19 mouse cellular contexts compared by ENCODE assay signal in the genomic region with DNA sequence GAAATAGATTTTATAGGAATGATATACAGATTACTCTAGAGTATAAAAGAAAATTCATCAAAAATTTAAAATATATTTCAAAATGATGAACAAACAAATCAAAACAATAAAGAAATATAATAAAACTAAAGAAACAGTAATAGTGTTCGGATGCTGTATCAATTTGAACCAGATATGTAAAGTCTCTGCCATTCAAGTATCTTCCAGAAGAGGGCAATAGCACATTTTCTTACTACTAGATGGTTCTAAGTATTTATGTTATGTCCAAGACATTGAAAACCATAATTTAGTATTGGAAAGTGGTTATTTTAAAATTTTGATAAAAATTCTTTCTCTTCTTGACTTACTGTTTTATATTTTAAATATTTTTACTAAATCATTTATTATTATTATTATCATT.
DNase-seq lines count a peak whose midpoint lies in the region; ATAC-seq and TF ChIP-seq lines count a peak whose summit lies in the region.
"Had no signal": no experiment of that assay in that cellular context is flagged by ENCODE, and none has a peak within 500 bp of the region (broad histone marks: within the 10 kb centered on the region; RNA-seq: fewer than 3 reads in every experiment).

No protein-coding gene starts in this region.

- peak; percentile 40 for DNase-seq in hindbrain, postnatal 0 days (ENCODE audit: low spot score)
- peak; percentile 52 for DNase-seq in midbrain, embryonic 14.5 days
- DNase-seq in midbrain, embryonic 11.5 days (ENCODE audit: low spot score, missing footprints) = no peak
- peak; percentile 5 for DNase-seq in NIH3T3 (ENCODE audit: low read depth)
- no peak for DNase-seq in cerebellum, adult 8-10 months
- DNase-seq in right cerebral cortex, adult 2 months (ENCODE audit: low spot score in 2 of 2) = no peak
- DNase-seq: adrenal gland, postnatal 14 days; cerebellum, adult 9-10 months; gastrocnemius, postnatal 10 days; heart, adult 18-20 months; lung, postnatal 36 days; thymus, postnatal 4 days had no signal

- no peaks in the 10 kb centered on the region for H3K27me3 ChIP-seq in hindbrain, postnatal 0 days (ENCODE audit: insufficient read depth, low read length)
- H3K27me3 ChIP-seq in hindbrain, embryonic 12.5 days = no peaks in the 10 kb centered on the region
- no peaks in the 10 kb centered on the region for H3K27me3 ChIP-seq in midbrain, embryonic 14.5 days (ENCODE audit: control insufficient read depth, insufficient read depth, low read length)
- no peaks in the 10 kb centered on the region for H3K27me3 ChIP-seq in midbrain, embryonic 11.5 days (ENCODE audit: control insufficient read depth, insufficient read depth, low read length)
- H3K27me3 ChIP-seq: limb, embryonic 13.5 days; liver, embryonic 15.5 days; neural tube, embryonic 15.5 days had no signal

- H3K27ac ChIP-seq in hindbrain, postnatal 0 days = no peak overlapping the region
- no peak overlapping the region for H3K27ac ChIP-seq in hindbrain, embryonic 12.5 days
- no peak overlapping the region for H3K27ac ChIP-seq in midbrain, embryonic 14.5 days (replicated peaks; ENCODE audit: low read depth, low read length)
- H3K27ac ChIP-seq in midbrain, embryonic 11.5 days (ENCODE audit: low read depth, low read length) = no peak overlapping the region
- H3K27ac ChIP-seq: limb, embryonic 13.5 days; liver, embryonic 15.5 days; midbrain, embryonic 10.5 days; neural tube, embryonic 15.5 days had no signal

- H3K4me3 ChIP-seq in hindbrain, postnatal 0 days (ENCODE audit: low read length) = no peak overlapping the region
- H3K4me3 ChIP-seq in hindbrain, embryonic 12.5 days = no peak overlapping the region
- no peak overlapping the region for H3K4me3 ChIP-seq in midbrain, embryonic 14.5 days (replicated peaks; ENCODE audit: low read depth, low read length)
- H3K4me3 ChIP-seq in midbrain, embryonic 11.5 days (ENCODE audit: low read depth, low read length) = no peak overlapping the region
- H3K4me3 ChIP-seq: erythroblast, embryonic 14.5 days; limb, embryonic 13.5 days; liver, embryonic 15.5 days; midbrain, embryonic 10.5 days; myocyte; neural tube, embryonic 15.5 days had no signal

- H3K4me2 ChIP-seq in hindbrain, postnatal 0 days (ENCODE audit: low read depth, low read length) = no peak overlapping the region
- no peak overlapping the region for H3K4me2 ChIP-seq in hindbrain, embryonic 12.5 days (replicated peaks)
- no peak overlapping the region for H3K4me2 ChIP-seq in midbrain, embryonic 14.5 days (ENCODE audit: low read length)
- no peak overlapping the region for H3K4me2 ChIP-seq in midbrain, embryonic 11.5 days
- H3K4me2 ChIP-seq: limb, embryonic 13.5 days; liver, embryonic 15.5 days; neural tube, embryonic 15.5 days had no signal

- 86% methylated on average over 1 of the region's 1 CpGs for WGBS in hindbrain, postnatal 0 days
- 77% methylated on average over 1 of the region's 1 CpGs for WGBS in hindbrain, embryonic 12.5 days
- 78% methylated on average over 1 of the region's 1 CpGs for WGBS in midbrain, embryonic 14.5 days
- 80% methylated on average over 1 of the region's 1 CpGs for WGBS in midbrain, embryonic 11.5 days

- H3K36me3 ChIP-seq in hindbrain, postnatal 0 days (ENCODE audit: insufficient read depth, low read length) = no peaks in the 10 kb centered on the region
- H3K36me3 ChIP-seq in hindbrain, embryonic 12.5 days = no peaks in the 10 kb centered on the region
- no peaks in the 10 kb centered on the region for H3K36me3 ChIP-seq in midbrain, embryonic 14.5 days (ENCODE audit: control insufficient read depth, insufficient read depth, low read length)
- no peaks in the 10 kb centered on the region for H3K36me3 ChIP-seq in midbrain, embryonic 11.5 days (ENCODE audit: control insufficient read depth, insufficient read depth, low read length)
- H3K36me3 ChIP-seq: limb, embryonic 13.5 days; liver, embryonic 15.5 days; midbrain, embryonic 10.5 days; neural tube, embryonic 15.5 days had no signal

- H3K4me1 ChIP-seq in hindbrain, postnatal 0 days (ENCODE audit: insufficient read depth, low read length) = no peaks in the 10 kb centered on the region
- no peaks in the 10 kb centered on the region for H3K4me1 ChIP-seq in hindbrain, embryonic 12.5 days
- H3K4me1 ChIP-seq in midbrain, embryonic 14.5 days (ENCODE audit: control insufficient read depth, insufficient read depth, low read length) = no peaks in the 10 kb centered on the region
- no peaks in the 10 kb centered on the region for H3K4me1 ChIP-seq in midbrain, embryonic 11.5 days (ENCODE audit: control insufficient read depth, insufficient read depth, low read length)
- H3K4me1 ChIP-seq: limb, embryonic 13.5 days; liver, embryonic 15.5 days; midbrain, embryonic 10.5 days; neural tube, embryonic 15.5 days had no signal

- no peaks in the 10 kb centered on the region for H3K9me3 ChIP-seq in hindbrain, postnatal 0 days (ENCODE audit: low read length)
- no peaks in the 10 kb centered on the region for H3K9me3 ChIP-seq in hindbrain, embryonic 12.5 days (replicated peaks)
- H3K9me3 ChIP-seq in midbrain, embryonic 14.5 days (ENCODE audit: control insufficient read depth, low read length) = no peaks in the 10 kb centered on the region
- H3K9me3 ChIP-seq in midbrain, embryonic 11.5 days (ENCODE audit: control insufficient read depth, low read length) = no peaks in the 10 kb centered on the region
- H3K9me3 ChIP-seq: limb, embryonic 13.5 days; liver, embryonic 15.5 days; midbrain, embryonic 10.5 days; neural tube, embryonic 15.5 days had no signal

- no peak overlapping the region for H3K9ac ChIP-seq in hindbrain, postnatal 0 days (replicated peaks; ENCODE audit: low read length)
- no peak overlapping the region for H3K9ac ChIP-seq in hindbrain, embryonic 12.5 days
- no peak overlapping the region for H3K9ac ChIP-seq in midbrain, embryonic 14.5 days (replicated peaks; ENCODE audit: low read length)
- no peak overlapping the region for H3K9ac ChIP-seq in midbrain, embryonic 11.5 days (ENCODE audit: low read length)
- H3K9ac ChIP-seq: limb, embryonic 13.5 days; liver, embryonic 15.5 days; neural tube, embryonic 15.5 days had no signal

- peak; percentile 41; the same call in 1 of the 2 replicates for TF ChIP-seq CTCF in hindbrain, postnatal 0 days (IDR thresholded peaks at IDR 0.05; ENCODE audit: low read depth)

- ATAC-seq in hindbrain, postnatal 0 days = no peak
- ATAC-seq in hindbrain, embryonic 12.5 days (ENCODE audit: low FRiP score) = no peak
- ATAC-seq in midbrain, embryonic 14.5 days (ENCODE audit: low FRiP score, low TSS enrichment) = no peak
- ATAC-seq in midbrain, embryonic 11.5 days (ENCODE audit: low FRiP score) = no peak

Comparison
In these comparisons a context has a peak if more than half of its experiments do, and no peak if none do; other contexts are left out.
1. DNase-seq: peak in hindbrain, postnatal 0 days (single experiment), midbrain, embryonic 14.5 days (single experiment) and NIH3T3 (single experiment); none in midbrain, embryonic 11.5 days (single experiment), cerebellum, adult 8-10 months (single experiment) and right cerebral cortex, adult 2 months (0 of 2).